Mouse (Mus musculus): ENCODE results near the gene Zc3h8. TPM values are rescaled to one million over a fixed set of nuclear protein-coding genes. Genes with fewer than 3 reads are reported as not detected.

The Zc3h8 gene
- total and polyA plus RNA-seq, 2 experiments from 2014 or later: 5.0 to 14.7 TPM

- ATAC-seq (ENCODE audit: low FRiP score): no peak
- no peaks in the 10 kb centered on the region for H3K27me3 ChIP-seq (ENCODE audit: insufficient read depth, low read length)
- H3K4me3 ChIP-seq (ENCODE audit: low read depth, low read length): no peak overlapping the region
- no peak overlapping the region for H3K27ac ChIP-seq (ENCODE audit: low read depth, low read length)
- H3K4me2 ChIP-seq (ENCODE audit: low read depth, low read length, poor library complexity, severe bottlenecking): no peak overlapping the region
- no peaks in the 10 kb centered on the region for H3K4me1 ChIP-seq (ENCODE audit: insufficient read depth, low read length)
- 83% methylated on average over 8 of the region's 8 CpGs for WGBS
- no peak for TF ChIP-seq CTCF (IDR thresholded peaks at IDR 0.05)
- no peaks in the 10 kb centered on the region for H3K36me3 ChIP-seq (ENCODE audit: insufficient read depth, low read length)
- H3K9me3 ChIP-seq (ENCODE audit: low read length): no peaks in the 10 kb centered on the region
- peak; percentile 22 for DNase-seq (ENCODE audit: low spot score)
- no peak overlapping the region for H3K9ac ChIP-seq (replicated peaks; ENCODE audit: low read length, poor library complexity, severe bottlenecking)
Observed at GRCm38 (mm10) chr2:128885225-128885811, 58.6 kb downstream of the Zc3h8 start.

DNA sequence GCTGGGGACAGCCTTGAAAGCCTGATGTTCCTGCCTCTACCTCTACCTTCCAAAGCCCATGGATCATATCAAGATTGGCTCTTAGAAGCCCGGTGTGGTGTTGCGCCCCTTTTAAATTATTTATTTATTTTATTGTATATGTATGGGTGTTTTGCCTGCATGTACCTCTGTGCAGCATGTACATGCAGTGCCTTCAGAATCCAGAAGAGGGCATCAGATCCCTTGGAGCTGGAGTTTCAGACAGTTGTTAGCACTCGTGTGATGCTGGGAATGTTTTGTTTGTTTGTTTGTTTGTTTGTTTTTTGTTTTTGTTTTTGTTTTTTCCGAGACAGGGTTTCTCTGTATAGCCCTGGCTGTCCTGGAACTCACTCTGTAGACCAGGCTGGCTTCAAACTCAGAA, 62.6 kb downstream of the Zc3h8 start:
- ATAC-seq (ENCODE audit: low FRiP score): no peak
- no peak for DNase-seq (ENCODE audit: low spot score)
- WGBS: 76% methylated on average over 4 of the region's 4 CpGs

More for the DNA sequence above, 62.6 kb downstream of the Zc3h8 start:
- H3K27ac ChIP-seq (ENCODE audit: low read depth, low read length): no peak overlapping the region
- no peaks in the 10 kb centered on the region for H3K4me1 ChIP-seq (ENCODE audit: insufficient read depth, low read length)
- H3K4me2 ChIP-seq (ENCODE audit: low read depth, low read length, poor library complexity, severe bottlenecking): no peak overlapping the region
- H3K4me3 ChIP-seq (ENCODE audit: low read depth, low read length): no peak overlapping the region
- no peaks in the 10 kb centered on the region for H3K27me3 ChIP-seq (ENCODE audit: insufficient read depth, low read length)
- H3K9me3 ChIP-seq (ENCODE audit: low read length): no peaks in the 10 kb centered on the region
- TF ChIP-seq CTCF (IDR thresholded peaks at IDR 0.05): peak; percentile 49
- no peak overlapping the region for H3K9ac ChIP-seq (replicated peaks; ENCODE audit: low read length, poor library complexity, severe bottlenecking)
- H3K36me3 ChIP-seq (ENCODE audit: insufficient read depth, low read length): no peaks in the 10 kb centered on the region

Small RNAs within 50 kb of the gene (microRNA-seq; reads per million reads assigned to microRNA genes)
- gene Gm22859 (ENCODE audit: borderline number of aligned reads): not detected

Other genes with a start within 250 kb of the Zc3h8 start
- gene Mertk, start 245.1 kb downstream of the Zc3h8 start, total RNA-seq (2014; rRNA removed): 6.2 and 7.7 TPM in 2 replicates
- gene Mertk, start 245.1 kb downstream of the Zc3h8 start, polyA plus RNA-seq (2015; fragmentation: Nextera tagmentation; extraction: Ambion mirVana): 2.0 and 2.6 TPM in 2 replicates
- 27.7 and 32.3 TPM in 2 replicates for gene Tmem87b, start 126.0 kb downstream of the Zc3h8 start, total RNA-seq (2014; rRNA removed)
- gene Tmem87b, start 126.0 kb downstream of the Zc3h8 start, polyA plus RNA-seq (2015; fragmentation: Nextera tagmentation; extraction: Ambion mirVana): 34.8 and 35.7 TPM in 2 replicates
- 3.2 and 6.3 TPM in 2 replicates for gene Fbln7, start 81.1 kb downstream of the Zc3h8 start, total RNA-seq (2014; rRNA removed)
- gene Fbln7, start 81.1 kb downstream of the Zc3h8 start, polyA plus RNA-seq (2015; fragmentation: Nextera tagmentation; extraction: Ambion mirVana): 4.2 and 4.8 TPM in 2 replicates
- gene Zc3h6, start 23.3 kb upstream of the Zc3h8 start, total RNA-seq (2014; rRNA removed): 6.8 and 8.9 TPM in 2 replicates
- gene Zc3h6, start 23.3 kb upstream of the Zc3h8 start, polyA plus RNA-seq (2015; fragmentation: Nextera tagmentation; extraction: Ambion mirVana): 4.8 and 5.9 TPM in 2 replicates
- 26.6 and 29.8 TPM in 2 replicates for gene Gm10762, start 23.6 kb upstream of the Zc3h8 start, total RNA-seq (2014; rRNA removed)
- gene Gm10762, start 23.6 kb upstream of the Zc3h8 start, polyA plus RNA-seq (2015; fragmentation: Nextera tagmentation; extraction: Ambion mirVana): 14.9 and 18.2 TPM in 2 replicates
- gene Vinac1, start 104.1 kb upstream of the Zc3h8 start, total RNA-seq (2014; rRNA removed): 1.8 and 2.3 TPM in 2 replicates
- 0.94 and 1.1 TPM in 2 replicates for gene Vinac1, start 104.1 kb upstream of the Zc3h8 start, polyA plus RNA-seq (2015; fragmentation: Nextera tagmentation; extraction: Ambion mirVana)
- 53.7 and 58.0 TPM in 2 replicates for gene Ttl, start 121.9 kb upstream of the Zc3h8 start, total RNA-seq (2014; rRNA removed)
- gene Ttl, start 121.9 kb upstream of the Zc3h8 start, polyA plus RNA-seq (2015; fragmentation: Nextera tagmentation; extraction: Ambion mirVana): 28.8 and 30.2 TPM in 2 replicates
- gene Polr1b, start 156.9 kb upstream of the Zc3h8 start, total RNA-seq (2014; rRNA removed): 23.1 and 25.9 TPM in 2 replicates
- gene Polr1b, start 156.9 kb upstream of the Zc3h8 start, polyA plus RNA-seq (2015; fragmentation: Nextera tagmentation; extraction: Ambion mirVana): 10.4 and 11.1 TPM in 2 replicates
- gene Chchd5, start 185.6 kb upstream of the Zc3h8 start, total RNA-seq (2014; rRNA removed): 12.2 and 23.6 TPM in 2 replicates
- gene Chchd5, start 185.6 kb upstream of the Zc3h8 start, polyA plus RNA-seq (2015; fragmentation: Nextera tagmentation; extraction: Ambion mirVana): 14.1 and 14.5 TPM in 2 replicates